Mouse (Mus musculus) adrenal gland, postnatal 4 days (tissue): ENCODE results near the gene Mlx. TPM values are rescaled to one million over a fixed set of nuclear protein-coding genes. Genes with fewer than 3 reads are reported as not detected.

Experiments used
- DNase-seq, 2 experiments: peaks; one replicate each; pipeline ENCODE4 v3.0.0; 2021 to 2022; ENCODE audit warnings: low spot score in 2 of 2, mixed read lengths in 2 of 2
- microRNA-seq: library from miRNA; unstranded; fragments of <30 nt; microRNA quantifications from one replicate; pipeline ENCODE4 v1.2.0, GENCODE M21; 2021
- total RNA-seq, 2 experiments: library from RNA; stranded (reverse); gene quantifications; 2 replicates each; pipeline ENCODE4 v1.2.3; 2021

Mlx gene
- total RNA-seq, 2 experiments from 2014 or later: 27.3 to 27.5 TPM

GRCm38 (mm10) chr11:101134217-101134865 is 47.3 kb downstream of the Mlx start:
- peak in 1 of 2 experiments; percentile 40 for DNase-seq

GRCm38 (mm10) chr11:101137000-101137399 is 49.9 kb downstream of the Mlx start:
- DNase-seq: no peak

- DNase-seq: no peak
Observed at GRCm38 (mm10) chr11:101138536-101139181, 51.6 kb downstream of the Mlx start.

GRCm38 (mm10) chr11:101140164-101140819 is 53.2 kb downstream of the Mlx start:
- no peak for DNase-seq

GRCm38 (mm10) chr11:101141088-101141487 is 54.0 kb downstream of the Mlx start:
- no peak for DNase-seq

Small RNA genes within 50 kb of the gene (microRNA-seq; reads per million reads assigned to microRNA genes)
- not detected for gene Gm27626

Other genes starting within 250 kb of the Mlx start
- 10 to 100 TPM; 68.2 to 68.7 TPM for gene Stat5b, start 236.6 kb upstream of the Mlx start, total RNA-seq
- 10 to 100 TPM; 34.1 to 42.1 TPM for gene Stat5a, start 227.9 kb upstream of the Mlx start, total RNA-seq
- gene Stat3, start 147.7 kb upstream of the Mlx start, total RNA-seq: 10 to 100 TPM; 72.8 to 74.9 TPM
- 100 to 1,000 TPM; 294 to 319 TPM for gene Cavin1, start 116.4 kb upstream of the Mlx start, total RNA-seq
- gene Atp6v0a1, start 77.8 kb upstream of the Mlx start, total RNA-seq: 100 to 1,000 TPM; 103 to 106 TPM
- gene Naglu, start 17.3 kb upstream of the Mlx start, total RNA-seq: 10 to 100 TPM; 36.9 to 37.8 TPM
- gene Hsd17b1, start 8.9 kb upstream of the Mlx start, total RNA-seq: under 1 TPM; 0.50 to 0.62 TPM
- 10 to 100 TPM; 59.8 to 65.6 TPM for gene Coasy, start 4.7 kb upstream of the Mlx start, total RNA-seq
- gene Psmc3ip, start 8.2 kb downstream of the Mlx start, total RNA-seq: 10 to 100 TPM; 10.3 to 11.9 TPM
- 10 to 100 TPM; 51.8 to 52.6 TPM for gene Retreg3, start 32.6 kb downstream of the Mlx start, total RNA-seq
- 10 to 100 TPM; 42.0 to 42.6 TPM for gene Tubg1, start 32.7 kb downstream of the Mlx start, total RNA-seq
- 1 to 10 TPM; 7.7 to 8.1 TPM for gene Tubg2, start 68.6 kb downstream of the Mlx start, total RNA-seq
- 1 to 10 TPM; 3.9 to 4.1 TPM for gene Cntnap1, start 83.2 kb downstream of the Mlx start, total RNA-seq
- gene Plekhh3, start 84.1 kb downstream of the Mlx start, total RNA-seq: 10 to 100 TPM; 26.9 to 30.7 TPM
- under 1 TPM in 1 of 2 experiments, not detected in 1; 0.22 TPM for gene Ccr10, start 88.2 kb downstream of the Mlx start, total RNA-seq
- 10 to 100 TPM; 38.8 to 40.3 TPM for gene Ezh1, start 139.2 kb downstream of the Mlx start, total RNA-seq
- 10 to 100 TPM; 85.7 to 96.0 TPM for gene Ramp2, start 158.8 kb downstream of the Mlx start, total RNA-seq
- 100 to 1,000 TPM; 106 to 111 TPM for gene Vps25, start 166.4 kb downstream of the Mlx start, total RNA-seq
- 10 to 100 TPM in 1 of 2 experiments, 1 to 10 TPM in 1; 3.8 to 20.0 TPM for gene Wnk4, start 173.3 kb downstream of the Mlx start, total RNA-seq
- gene Cntd1, start 191.7 kb downstream of the Mlx start, total RNA-seq: 1 to 10 TPM; 1.1 to 1.3 TPM
- 10 to 100 TPM; 62.9 to 67.1 TPM for gene Coa3, start 191.8 kb downstream of the Mlx start, total RNA-seq
- 100 to 1,000 TPM; 144 to 147 TPM for gene Becn1, start 215.0 kb downstream of the Mlx start, total RNA-seq
- gene Psme3, start 228.9 kb downstream of the Mlx start, total RNA-seq: 100 to 1,000 TPM; 122 to 124 TPM
- 1 to 10 TPM; 7.3 to 7.7 TPM for gene Aoc2, start 237.8 kb downstream of the Mlx start, total RNA-seq
- gene Aoc3, start 243.3 kb downstream of the Mlx start, total RNA-seq: 10 to 100 TPM; 28.8 to 33.7 TPM